Mouse (Mus musculus) forebrain, embryonic 14.5 days (tissue): ENCODE data around the gene Stx8. TPM values are rescaled to one million over a fixed set of nuclear protein-coding genes. Genes with fewer than 3 reads are reported as not detected.

Experiments
- ATAC-seq: fragments of 200-750 bp; cut with Nextera tagmentation; 2 replicates; pipeline ENCODE4 v1.8.0; 2017; ENCODE audit warnings: mild to moderate bottlenecking, moderate library complexity
- DNase-seq: peaks from one replicate; pipeline ENCODE4 v3.0.0-alpha.2; 2015; ENCODE audit warnings: low spot score
- H3K27ac ChIP-seq: fragments of 300-500 bp; sonication (generic); 2 replicates; pipeline ENCODE4 v1.5.1; 2014; ENCODE audit warnings: low read depth, mild to moderate bottlenecking, control low read depth, low read length, moderate library complexity
- H3K27me3 ChIP-seq: fragments of 300-500 bp; sonication (generic); replicated peaks from 2 replicates; pipeline ENCODE4 v1.6.1; 2014; ENCODE audit warnings: low read length, control low read depth, mixed read lengths; ENCODE audit not compliant: control insufficient read depth, insufficient read depth
- H3K36me3 ChIP-seq: fragments of 300-500 bp; sonication (generic); 2 replicates; pipeline ENCODE4 v1.6.1; 2014; ENCODE audit warnings: low read length, control low read depth; ENCODE audit not compliant: control insufficient read depth, insufficient read depth
- H3K4me1 ChIP-seq: fragments of 300-500 bp; sonication (generic); 2 replicates; pipeline ENCODE4 v1.6.1; 2014; ENCODE audit warnings: antibody characterized with exemption, low read length, control low read depth; ENCODE audit not compliant: control insufficient read depth, insufficient read depth
- H3K4me2 ChIP-seq: fragments of 300-500 bp; sonication (generic); 2 replicates; pipeline ENCODE4 v1.6.1; 2014; ENCODE audit warnings: mild to moderate bottlenecking, control low read depth, low read length
- H3K4me3 ChIP-seq: fragments of 300-500 bp; sonication (generic); 2 replicates; pipeline ENCODE4 v1.5.1; 2014; ENCODE audit warnings: low read depth, low read length, control low read depth
- H3K9ac ChIP-seq: fragments of 300-500 bp; sonication (generic); 2 replicates; pipeline ENCODE4 v1.6.1; 2014; ENCODE audit warnings: mild to moderate bottlenecking, low read length, control low read depth, moderate library complexity
- H3K9me3 ChIP-seq: fragments of 300-500 bp; sonication (generic); replicated peaks from 2 replicates; pipeline ENCODE4 v1.6.1; 2016; ENCODE audit warnings: low read length, control low read depth, mixed read lengths; ENCODE audit not compliant: control insufficient read depth
- WGBS: fragments of 180-500 bp; shearing (Covaris S2); extraction: QIAGEN DNeasy Blood & Tissue Kit; methylation state at CpG from one replicate; pipeline ENCODE4 v1.1.7; 2014; 5-methylcytosine and 5-hydroxymethylcytosine counted together
- polyA plus RNA-seq: library from polyadenylated mRNA; unstranded; fragments of >200 nt; fragmentation: Nextera tagmentation; extraction: Ambion mirVana; gene quantifications from 2 replicates; pipeline ENCODE4 v1.2.1, GENCODE M21; 2014

Gene Stx8
- polyA plus RNA-seq, 1 experiment from 2014 or later = 74.1 TPM

GRCm38 (mm10) chr11:68075331-68075730 is 109.3 kb downstream of the Stx8 start:
- no peaks in the 10 kb centered on the region for H3K4me1 ChIP-seq
- WGBS = 57% methylated on average over 2 of the region's 2 CpGs
- no peaks in the 10 kb centered on the region for H3K27me3 ChIP-seq
- no peak overlapping the region for H3K9ac ChIP-seq
- no peak overlapping the region for H3K4me3 ChIP-seq
- H3K36me3 ChIP-seq = no peaks in the 10 kb centered on the region
- no peak overlapping the region for H3K27ac ChIP-seq
- H3K9me3 ChIP-seq = no peaks in the 10 kb centered on the region
- no peak overlapping the region for H3K4me2 ChIP-seq
- DNase-seq (no peak), ATAC-seq (no peak)

- H3K9me3 ChIP-seq = no peaks in the 10 kb centered on the region
- WGBS = 92% methylated on average over 2 of the region's 2 CpGs
- H3K9ac ChIP-seq = no peak overlapping the region
- DNase-seq (no peak), ATAC-seq (no peak)
- no peaks in the 10 kb centered on the region for H3K27me3 ChIP-seq
- H3K4me1 ChIP-seq = no peaks in the 10 kb centered on the region
- no peaks in the 10 kb centered on the region for H3K36me3 ChIP-seq
- H3K4me3 ChIP-seq = no peak overlapping the region
- no peak overlapping the region for H3K4me2 ChIP-seq
- no peak overlapping the region for H3K27ac ChIP-seq
Observed at GRCm38 (mm10) chr11:68079756-68080155, 113.8 kb downstream of the Stx8 start.

- 88% methylated on average over 2 of the region's 2 CpGs for WGBS
- DNase-seq (no peak), ATAC-seq (no peak)
- Histone ChIP-seq H3K36me3 (no peaks in the 10 kb centered on the region), H3K27me3 (no peaks in the 10 kb centered on the region), H3K4me2 (no peak overlapping the region), H3K27ac (no peak overlapping the region), H3K4me3 (no peak overlapping the region), H3K9ac (no peak overlapping the region), H3K4me1 (no peaks in the 10 kb centered on the region), H3K9me3 (no peaks in the 10 kb centered on the region)
Observed at GRCm38 (mm10) chr11:68080999-68081398, 115.0 kb downstream of the Stx8 start.

DNA sequence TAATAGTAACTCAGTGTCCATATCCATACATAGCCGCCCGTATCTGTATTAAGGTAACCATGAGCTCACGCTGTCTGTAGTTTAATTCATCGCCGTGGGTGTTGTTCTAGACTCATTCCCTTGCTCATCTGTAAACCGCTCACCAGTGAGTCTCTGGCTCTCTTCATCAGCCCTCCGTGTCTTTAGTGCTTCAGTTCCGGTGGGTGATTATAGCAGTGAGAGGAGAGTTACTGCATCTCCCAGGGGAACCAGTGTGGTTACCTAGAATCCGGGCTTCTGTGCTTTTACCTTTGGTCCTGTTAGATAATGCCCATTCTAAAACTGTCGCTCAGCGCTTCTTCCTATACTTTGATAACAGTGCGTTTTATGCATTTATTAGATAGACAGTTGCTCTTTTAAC is 116.8 kb downstream of the Stx8 start:
- H3K9ac ChIP-seq = no peak overlapping the region
- ATAC-seq (no peak), DNase-seq (no peak)
- 94% methylated on average over 12 of the region's 12 CpGs for WGBS
- no peak overlapping the region for H3K4me2 ChIP-seq
- no peaks in the 10 kb centered on the region for H3K9me3 ChIP-seq
- H3K4me3 ChIP-seq = no peak overlapping the region
- no peaks in the 10 kb centered on the region for H3K27me3 ChIP-seq
- no peak overlapping the region for H3K27ac ChIP-seq
- H3K4me1 ChIP-seq = no peaks in the 10 kb centered on the region
- H3K36me3 ChIP-seq = no peaks in the 10 kb centered on the region

GRCm38 (mm10) chr11:68083562-68083961 is 117.6 kb downstream of the Stx8 start:
- no peak for DNase-seq
- no peaks in the 10 kb centered on the region for H3K9me3 ChIP-seq

GRCm38 (mm10) chr11:68086221-68086620 is 120.2 kb downstream of the Stx8 start:
- H3K9ac ChIP-seq = no peak overlapping the region
- 88% methylated on average over 9 of the region's 9 CpGs for WGBS
- H3K27me3 ChIP-seq = no peaks in the 10 kb centered on the region
- no peaks in the 10 kb centered on the region for H3K9me3 ChIP-seq
- H3K4me1 ChIP-seq = no peaks in the 10 kb centered on the region
- no peak overlapping the region for H3K27ac ChIP-seq
- ATAC-seq (no peak), DNase-seq (no peak)
- no peaks in the 10 kb centered on the region for H3K36me3 ChIP-seq
- H3K4me2 ChIP-seq = no peak overlapping the region
- no peak overlapping the region for H3K4me3 ChIP-seq

More at GRCm38 (mm10) chr11:68083562-68083961, 117.6 kb downstream of the Stx8 start:
- no peaks in the 10 kb centered on the region for H3K36me3 ChIP-seq
- H3K27me3 ChIP-seq = no peaks in the 10 kb centered on the region
- no peak for ATAC-seq
- no peak overlapping the region for H3K4me2 ChIP-seq
- no peaks in the 10 kb centered on the region for H3K4me1 ChIP-seq
- H3K27ac ChIP-seq = no peak overlapping the region
- H3K9ac ChIP-seq = no peak overlapping the region
- WGBS = 91% methylated on average over 6 of the region's 6 CpGs
- H3K4me3 ChIP-seq = no peak overlapping the region

DNA sequence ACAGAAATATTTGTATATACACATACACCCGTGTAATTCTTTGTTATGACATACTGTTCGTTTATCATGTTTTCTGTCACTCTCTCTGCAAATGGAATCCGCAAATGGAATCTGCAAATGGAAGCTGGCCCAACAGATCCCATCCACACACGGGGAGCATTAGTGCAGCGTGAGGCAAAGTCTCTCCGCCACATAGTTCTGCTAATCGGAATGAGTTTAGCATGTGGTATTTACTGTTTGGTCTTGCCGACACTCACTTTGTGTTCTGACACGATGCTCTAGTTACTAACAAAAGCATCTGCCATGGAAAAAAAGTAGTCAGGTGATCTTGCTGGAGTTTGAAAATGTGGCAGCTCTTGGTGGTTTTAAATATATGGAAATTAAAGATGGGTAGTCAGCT is 123.4 kb downstream of the Stx8 start:
- Histone ChIP-seq H3K4me1 (no peaks in the 10 kb centered on the region), H3K27ac (no peak overlapping the region), H3K9ac (no peak overlapping the region), H3K36me3 (no peaks in the 10 kb centered on the region), H3K4me3 (no peak overlapping the region), H3K4me2 (no peak overlapping the region), H3K9me3 (no peaks in the 10 kb centered on the region), H3K27me3 (no peaks in the 10 kb centered on the region)
- WGBS = 77% methylated on average over 9 of the region's 9 CpGs
- ATAC-seq = no peak
- no peak for DNase-seq

DNA sequence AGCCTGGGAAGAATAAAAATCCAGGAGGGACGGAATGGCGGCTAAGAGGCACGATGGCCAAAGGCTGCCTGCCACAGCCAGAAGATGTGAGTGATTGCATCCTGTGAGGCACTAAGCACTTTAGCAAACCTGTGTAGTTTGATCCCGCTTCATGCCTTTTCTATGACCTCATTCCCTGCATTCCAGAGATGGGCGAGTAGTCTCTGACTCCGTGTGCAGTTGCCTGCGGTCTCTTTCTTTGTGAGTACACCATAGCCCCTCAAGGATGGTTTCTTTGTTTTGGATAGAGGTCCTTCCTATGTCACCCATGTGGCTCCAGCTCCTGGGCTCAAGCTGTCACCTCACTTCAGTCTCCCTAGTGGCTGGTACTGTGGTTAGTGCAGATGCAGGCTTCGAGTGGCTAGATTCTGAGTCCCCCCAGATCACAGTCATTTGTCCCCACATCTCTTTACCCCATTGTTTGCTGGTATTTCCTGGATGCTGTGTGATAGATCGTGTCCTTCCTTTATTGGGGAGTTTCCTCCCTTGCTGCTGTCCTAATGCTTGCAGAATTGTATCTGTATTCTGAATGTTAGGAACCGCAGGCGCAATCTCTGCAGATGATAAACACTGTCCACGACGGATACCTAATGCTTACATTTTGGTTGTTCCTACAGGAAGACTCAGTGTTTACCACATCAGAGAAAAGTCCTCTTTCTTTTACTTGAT is 124.0 kb downstream of the Stx8 start:
- H3K4me1 ChIP-seq = no peaks in the 10 kb centered on the region
- H3K36me3 ChIP-seq = no peaks in the 10 kb centered on the region
- no peak overlapping the region for H3K27ac ChIP-seq
- no peak for ATAC-seq
- no peak overlapping the region for H3K4me3 ChIP-seq
- no peak for DNase-seq
- no peak overlapping the region for H3K4me2 ChIP-seq
- no peak overlapping the region for H3K9ac ChIP-seq
- 60% methylated on average over 13 of the region's 13 CpGs for WGBS
- H3K9me3 ChIP-seq = no peaks in the 10 kb centered on the region
- H3K27me3 ChIP-seq = no peaks in the 10 kb centered on the region

DNA sequence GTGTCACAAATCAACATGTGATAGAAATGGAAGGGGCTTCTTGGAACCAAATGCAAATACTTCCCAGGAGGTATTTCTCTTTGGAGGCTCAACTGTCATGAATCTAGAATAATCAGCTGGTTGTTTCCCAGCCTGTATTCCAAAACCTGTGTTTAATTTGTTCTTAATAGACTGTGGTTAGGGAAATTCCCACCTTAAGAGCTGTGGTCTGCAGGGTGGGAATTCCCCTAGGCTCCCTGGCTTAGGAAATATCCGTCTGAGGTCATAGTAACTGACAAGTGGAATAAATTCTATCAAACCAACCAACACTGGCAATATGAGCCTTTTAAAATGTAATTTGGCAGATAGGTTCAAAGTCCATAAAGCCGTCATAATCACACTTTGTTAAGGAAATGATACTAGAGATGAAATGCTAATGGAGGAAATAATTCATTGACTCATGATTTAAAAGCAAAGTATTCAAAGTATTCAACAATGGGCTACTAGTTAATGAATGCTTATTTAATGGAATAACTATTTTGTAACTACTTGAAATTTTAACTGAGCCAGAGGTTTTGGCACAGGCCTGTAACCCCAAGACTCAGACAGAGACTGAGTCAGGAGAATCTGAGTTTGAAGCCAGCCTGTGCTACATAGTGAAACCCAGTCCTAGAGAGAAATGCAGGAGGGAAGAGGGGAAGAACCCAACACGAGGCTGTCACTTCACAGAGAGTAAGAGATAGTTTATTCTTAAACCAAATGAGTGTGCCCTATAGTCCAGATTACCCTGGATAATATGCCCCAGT is 126.2 kb downstream of the Stx8 start:
- Histone ChIP-seq H3K9me3 (no peaks in the 10 kb centered on the region), H3K4me1 (no peaks in the 10 kb centered on the region), H3K9ac (no peak overlapping the region), H3K27me3 (no peaks in the 10 kb centered on the region), H3K4me3 (no peak overlapping the region), H3K4me2 (no peak overlapping the region), H3K27ac (no peak overlapping the region), H3K36me3 (no peaks in the 10 kb centered on the region)
- DNase-seq (no peak), ATAC-seq (no peak)
- WGBS = 74% methylated on average over 3 of the region's 3 CpGs
